Mouse (Mus musculus): ENCODE measurements around the gene Cdkn2d. TPM values are rescaled to one million over a fixed set of nuclear protein-coding genes. Genes with fewer than 3 reads are reported as not detected.
"Not testable (repeated sequence)": the region's sequence is repeated elsewhere in the genome, so short reads cannot be mapped to it uniquely, and the experiment has no call there.

The Cdkn2d gene
- total RNA-seq, 2 experiments from 2014 or later, result 15.9 to 18.4 TPM

DNA sequence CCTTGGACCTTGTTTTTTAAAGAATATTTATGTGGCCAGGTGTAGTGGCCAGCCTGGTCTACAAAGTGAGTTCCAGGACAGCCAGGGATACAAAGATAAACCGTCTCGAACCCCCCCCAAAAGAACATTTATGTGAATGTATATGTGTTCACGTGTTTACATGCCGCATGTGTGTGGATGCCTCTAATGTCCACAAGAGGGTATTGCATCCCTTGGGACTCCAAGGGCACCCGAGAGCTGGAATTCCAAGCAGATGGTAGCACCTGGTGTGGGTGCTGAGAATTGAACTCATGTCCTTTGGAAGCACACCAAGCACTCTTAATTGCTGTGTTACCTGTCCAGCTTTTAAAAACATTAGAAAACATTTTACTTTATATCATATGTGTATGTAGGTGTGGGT lies 7.6 kb downstream of the Cdkn2d start:
- DNase-seq, result no peak
- intact Hi-C loops (cut with DNase I), result no loop called here

DNA sequence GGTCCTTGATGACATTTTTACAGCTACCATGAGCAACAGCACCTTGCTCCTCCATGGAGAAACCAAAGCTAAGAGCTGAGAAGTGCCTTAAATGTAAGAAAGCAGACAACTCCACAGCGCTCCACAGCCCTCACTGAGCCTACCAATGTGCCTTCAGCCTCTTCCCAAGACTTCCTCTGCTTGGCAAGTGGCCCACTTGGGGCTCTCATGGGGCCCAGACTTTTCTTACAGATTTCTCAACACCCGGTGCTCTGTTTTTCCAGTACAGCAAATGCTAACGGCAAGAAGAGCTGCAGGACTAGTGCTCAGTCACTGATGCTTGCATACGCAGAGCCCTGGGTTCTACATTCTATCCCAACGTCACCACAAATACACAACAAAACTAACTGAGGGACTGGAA lies 13.4 kb downstream of the Cdkn2d start:
- intact Hi-C loops (cut with DNase I), result no loop called here
- no peak for DNase-seq

DNA sequence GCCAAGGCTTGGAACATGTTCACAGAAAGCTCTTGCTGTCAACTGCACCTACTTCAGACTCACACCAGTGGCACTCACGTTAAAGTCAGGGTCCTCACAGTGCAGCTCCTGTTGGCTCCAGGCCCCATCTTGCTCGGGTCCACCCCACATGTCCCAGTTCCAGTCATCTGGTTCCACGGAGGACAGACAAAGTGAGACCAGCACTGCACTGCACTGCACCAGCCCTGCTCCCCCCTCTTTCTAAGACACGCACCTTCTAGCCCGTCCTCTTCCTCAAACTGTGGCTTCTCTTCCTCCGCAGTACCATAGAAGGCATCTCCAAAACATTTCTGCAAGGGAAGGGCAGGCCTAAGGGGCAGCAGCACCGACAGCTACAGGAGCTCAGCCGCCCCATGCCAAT lies 14.9 kb downstream of the Cdkn2d start:
- no peak for DNase-seq
- intact Hi-C loops (cut with DNase I), result no loop called here

- no peak for DNase-seq
- intact Hi-C loops (cut with DNase I), result no loop called here
Observed at GRCm38 (mm10) chr9:21275727-21276126, 15.5 kb downstream of the Cdkn2d start.

GRCm38 (mm10) chr9:21275013-21275710 lies 16.0 kb downstream of the Cdkn2d start:
- intact Hi-C loops (cut with DNase I), result no loop called here
- DNase-seq, result no peak

- intact Hi-C loops (cut with DNase I), result no loop called here
- no peak for DNase-seq
Observed at GRCm38 (mm10) chr9:21274336-21274735, 16.9 kb downstream of the Cdkn2d start.

GRCm38 (mm10) chr9:21273520-21274228 lies 17.5 kb downstream of the Cdkn2d start:
- intact Hi-C loops (cut with DNase I), result no loop called here
- DNase-seq, result no peak

DNA sequence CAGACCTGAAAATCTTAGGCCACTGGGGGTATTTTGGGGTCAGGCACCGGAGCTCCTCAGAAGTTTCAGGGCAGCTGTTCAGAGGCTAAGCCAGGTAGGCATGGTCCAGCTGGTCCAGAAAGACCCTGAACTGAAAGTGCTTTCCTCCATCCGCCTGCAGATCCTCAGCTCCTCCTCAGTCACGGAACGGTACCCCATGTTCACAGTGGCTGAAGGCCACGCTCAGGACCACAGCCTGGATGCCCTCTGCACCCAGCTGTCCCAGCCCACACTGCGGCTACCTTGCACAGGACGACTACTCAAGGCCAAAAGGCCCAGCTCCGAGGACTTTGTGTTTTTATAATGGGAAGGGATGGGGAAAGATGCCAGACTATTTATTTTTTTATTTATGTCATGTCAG lies 18.1 kb downstream of the Cdkn2d start:
- intact Hi-C loops (cut with DNase I), result no loop called here
- no peak for DNase-seq

DNA sequence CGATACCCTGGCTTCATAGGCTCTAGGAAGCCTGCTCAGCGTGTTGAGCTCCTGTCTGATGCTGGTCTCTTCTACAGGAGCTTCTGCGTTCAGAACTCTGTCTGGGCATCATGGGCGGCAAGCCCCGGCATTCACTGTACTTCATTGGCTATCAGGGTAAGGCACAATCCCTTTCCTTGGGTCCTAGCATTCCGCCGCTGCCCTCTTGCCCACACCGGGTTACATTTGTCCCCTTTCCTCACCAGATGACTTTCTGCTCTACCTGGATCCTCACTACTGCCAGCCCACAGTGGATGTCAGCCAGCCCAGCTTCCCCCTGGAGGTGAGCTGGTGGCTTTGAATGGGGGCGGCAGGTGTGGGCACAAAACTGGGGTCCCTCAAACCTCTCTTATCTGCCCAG lies 18.8 kb downstream of the Cdkn2d start:
- intact Hi-C loops (cut with DNase I), result no loop called here
- DNase-seq, result no peak

- DNase-seq; intact Hi-C loops (cut with DNase I): not testable (repeated sequence)
Observed at GRCm38 (mm10) chr9:21269590-21269989, 21.6 kb downstream of the Cdkn2d start.

- no peak for DNase-seq
- intact Hi-C loops (cut with DNase I), result no loop called here
Observed at GRCm38 (mm10) chr9:21268305-21268704, 22.9 kb downstream of the Cdkn2d start.

DNA sequence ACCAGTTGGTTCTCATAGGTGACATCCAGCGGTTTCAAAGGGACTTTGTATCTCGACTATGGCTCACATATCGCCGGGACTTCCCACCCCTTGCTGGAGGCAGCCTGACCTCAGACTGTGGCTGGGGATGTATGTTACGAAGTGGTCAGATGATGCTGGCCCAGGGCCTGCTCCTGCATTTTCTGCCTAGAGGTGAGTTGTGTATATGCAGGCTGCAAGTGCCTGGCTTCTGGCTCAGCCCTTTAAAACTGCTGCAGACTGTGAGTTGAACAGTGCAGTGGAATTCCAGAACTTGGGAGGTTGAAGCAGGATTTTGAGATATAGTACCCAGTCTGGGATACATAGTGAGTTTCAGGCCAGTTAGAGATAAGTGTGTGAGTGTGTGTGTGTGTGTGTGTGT lies 24.3 kb downstream of the Cdkn2d start:
- no peak for DNase-seq
- intact Hi-C loops (cut with DNase I), result loop anchor here (1.0 kb wide), 1 partner anchor 20 kb away; the partner anchor contains the start of gene Kri1

- intact Hi-C loops (cut with DNase I), result loop anchor here (1.0 to 2.0 kb wide), 2 partner anchors 22 to 27 kb away; partner anchors contain the start of genes Keap1 and Kri1
- no peak for DNase-seq
Observed at GRCm38 (mm10) chr9:21265611-21266010, 25.6 kb downstream of the Cdkn2d start.

DNA sequence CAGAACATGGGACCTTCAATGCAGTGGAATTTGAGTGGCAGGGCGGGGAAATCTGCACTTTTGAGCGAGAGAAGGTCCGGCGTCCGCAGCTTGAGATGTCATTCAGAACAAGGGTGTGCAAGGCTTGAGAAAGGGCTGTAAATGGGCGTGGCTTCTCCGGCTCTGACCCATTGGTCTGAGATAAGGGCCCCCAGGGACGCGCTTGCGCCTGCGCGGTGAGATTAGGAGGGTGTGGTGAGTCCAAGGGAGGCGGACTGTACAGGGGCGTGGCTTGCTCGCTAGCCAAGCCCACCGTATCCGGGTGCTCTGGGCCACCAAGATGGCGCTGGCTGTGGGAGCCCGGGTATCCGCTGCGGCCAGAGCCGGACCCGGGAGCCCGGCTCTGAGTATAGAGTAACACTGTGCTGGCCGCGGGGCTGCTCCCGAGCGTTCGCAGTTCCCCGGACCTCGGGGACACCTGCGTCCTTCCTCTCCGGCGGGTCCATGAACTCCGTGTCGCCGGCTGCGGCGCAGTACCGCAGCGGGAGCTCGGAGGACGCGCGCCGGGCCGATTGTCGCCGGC lies 26.1 kb downstream of the Cdkn2d start, which contains the start of gene Atg4d:
TSS of gene Atg4d (plus strand) at position 294 of the 562 bp plus-strand sequence.
- intact Hi-C loops (cut with DNase I), result loop anchor here (2.0 kb wide), 1 partner anchor 26 kb away; the partner anchor contains the start of gene Keap1
- peak; percentile 98 for DNase-seq

- intact Hi-C loops (cut with DNase I), result loop anchor here (2.0 kb wide), 1 partner anchor 26 kb away; the partner anchor contains the start of gene Keap1
- no peak for DNase-seq
Observed at GRCm38 (mm10) chr9:21264272-21264999, 26.8 kb downstream of the Cdkn2d start.

DNA sequence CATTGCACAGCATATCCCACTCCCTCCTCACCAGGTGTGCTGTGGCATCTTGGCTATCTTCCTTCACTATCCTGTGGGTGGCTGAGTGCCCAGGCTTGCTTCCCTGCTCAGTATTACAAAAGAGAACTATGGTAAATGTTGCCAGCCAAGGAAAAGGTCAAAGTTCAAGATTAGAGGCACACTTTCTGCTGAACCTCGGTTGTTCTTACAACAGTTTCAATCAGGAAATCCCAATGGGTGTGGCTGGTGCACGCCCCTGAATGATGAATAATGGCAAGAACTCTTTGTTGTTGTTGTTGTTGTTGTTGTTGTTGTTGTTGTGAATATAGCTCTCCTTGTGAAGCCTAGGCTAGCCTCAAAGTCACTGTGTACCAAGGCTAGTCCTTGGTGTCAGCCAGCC lies 29.4 kb downstream of the Cdkn2d start:
- intact Hi-C loops (cut with DNase I), result no loop called here
- DNase-seq, result no peak

DNA sequence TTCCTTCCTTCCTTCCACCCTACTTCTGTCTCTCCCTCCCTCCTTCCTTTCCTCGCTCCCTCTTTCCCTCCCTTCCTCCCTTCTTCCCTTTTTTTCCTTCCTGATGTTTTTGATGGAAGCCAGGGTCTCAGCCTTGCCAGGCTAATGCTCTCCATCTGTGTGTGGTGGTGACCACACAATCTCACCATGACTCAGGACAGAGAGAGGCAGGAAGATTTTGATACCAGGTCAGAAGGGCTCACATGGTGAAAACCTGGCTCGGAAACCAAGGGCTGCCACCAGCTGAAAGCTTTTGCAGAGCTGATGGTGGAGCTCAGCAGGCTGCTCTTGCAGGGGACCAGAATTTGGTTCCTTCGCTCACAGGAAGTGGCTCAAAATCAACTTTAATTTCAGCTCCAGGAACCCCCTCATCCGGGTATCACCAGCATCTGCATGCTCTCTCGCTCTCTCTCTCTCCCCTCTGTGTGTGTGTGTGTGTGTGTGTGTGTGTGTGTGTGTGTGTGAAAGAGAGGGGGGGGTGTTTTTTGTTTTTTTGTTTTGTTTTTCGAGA lies 30.6 kb downstream of the Cdkn2d start:
- intact Hi-C loops (cut with DNase I), result no loop called here
- DNase-seq, result no peak

GRCm38 (mm10) chr9:21256349-21256748 lies 34.9 kb downstream of the Cdkn2d start:
- DNase-seq; intact Hi-C loops (cut with DNase I): not testable (repeated sequence)

DNA sequence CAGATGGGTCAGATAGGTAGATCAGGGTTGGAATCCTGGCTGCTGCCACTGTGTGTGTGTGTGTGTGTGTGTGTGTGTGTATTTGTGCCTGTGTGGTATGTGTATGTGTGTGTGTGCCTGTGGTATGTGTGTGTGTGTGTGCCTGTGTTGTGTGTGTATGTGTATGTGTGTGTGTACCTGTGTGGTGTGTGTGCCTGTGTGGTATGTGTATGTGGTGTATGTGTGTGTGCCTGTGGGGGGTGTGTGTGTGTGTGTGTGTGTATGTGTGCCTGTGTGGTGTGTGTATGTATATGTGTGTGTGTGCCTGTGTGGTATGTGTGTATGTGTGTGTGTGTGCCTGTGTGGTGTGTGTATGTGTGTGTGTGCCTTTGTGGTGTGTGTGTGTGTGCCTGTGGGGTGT lies 36.5 kb downstream of the Cdkn2d start:
- intact Hi-C loops (cut with DNase I), result no loop called here
- no peak for DNase-seq

GRCm38 (mm10) chr9:21251116-21251735 lies 40.0 kb downstream of the Cdkn2d start:
- intact Hi-C loops (cut with DNase I), result no loop called here
- no peak for DNase-seq

All from heart, postnatal 36 days (tissue).